Mouse (Mus musculus) neural tube, embryonic 11.5 days (tissue): ENCODE results near the gene Map3k9. TPM values are rescaled to one million over a fixed set of nuclear protein-coding genes. Genes with fewer than 3 reads are reported as not detected.

ENCODE experiments used
- ATAC-seq: fragments of 200-750 bp; cut with Nextera tagmentation; 2 replicates; pipeline ENCODE4 v1.8.0; 2017; ENCODE audit warnings: moderate number of reproducible peaks, mild to moderate bottlenecking, moderate TSS enrichment, moderate library complexity; ENCODE audit not compliant: insufficient read depth, low FRiP score, low TSS enrichment
- DNase-seq: peaks from one replicate; pipeline ENCODE4 v3.0.0-alpha.2; 2015; ENCODE audit warnings: low spot score
- H3K27ac ChIP-seq: fragments of 300-500 bp; sonication (generic); 2 replicates; pipeline ENCODE4 v1.5.1; 2014; ENCODE audit warnings: low read depth, mild to moderate bottlenecking, low read length
- H3K27me3 ChIP-seq: fragments of 300-500 bp; sonication (generic); 2 replicates; pipeline ENCODE4 v1.6.1; 2014; ENCODE audit warnings: mild to moderate bottlenecking, low read length, mixed read lengths; ENCODE audit not compliant: control insufficient read depth, insufficient read depth
- H3K36me3 ChIP-seq: fragments of 300-500 bp; sonication (generic); 2 replicates; pipeline ENCODE4 v1.6.1; 2014; ENCODE audit warnings: mild to moderate bottlenecking, low read length, moderate library complexity, mixed read lengths; ENCODE audit not compliant: control insufficient read depth, insufficient read depth
- H3K4me1 ChIP-seq: fragments of 300-500 bp; sonication (generic); 2 replicates; pipeline ENCODE4 v1.6.1; 2014; ENCODE audit warnings: low read length, mixed read lengths; ENCODE audit not compliant: control insufficient read depth, insufficient read depth
- H3K4me2 ChIP-seq: fragments of 300-500 bp; sonication (generic); 2 replicates; pipeline ENCODE4 v1.6.1; 2014; ENCODE audit warnings: low read depth, mild to moderate bottlenecking, moderate library complexity
- H3K4me3 ChIP-seq: fragments of 300-500 bp; sonication (generic); 2 replicates; pipeline ENCODE4 v1.5.1; 2014; ENCODE audit warnings: low read depth, low read length
- H3K9ac ChIP-seq: fragments of 300-500 bp; sonication (generic); 2 replicates; pipeline ENCODE4 v1.6.1; 2014; ENCODE audit warnings: mild to moderate bottlenecking, low read length
- H3K9me3 ChIP-seq: fragments of 300-500 bp; sonication (generic); 2 replicates; pipeline ENCODE4 v1.6.1; 2016; ENCODE audit warnings: low read length; ENCODE audit not compliant: control insufficient read depth
- WGBS: fragments of 180-500 bp; shearing (Covaris S2); extraction: QIAGEN DNeasy Blood & Tissue Kit; methylation state at CpG from one replicate; pipeline ENCODE4 v1.1.7; 2014; 5-methylcytosine and 5-hydroxymethylcytosine counted together
- polyA plus RNA-seq: library from polyadenylated mRNA; unstranded; fragments of >200 nt; fragmentation: Nextera tagmentation; extraction: Ambion mirVana; gene quantifications from 2 replicates; pipeline ENCODE4 v1.2.1, GENCODE M21; 2014

Gene Map3k9
- polyA plus RNA-seq, 1 experiment from 2014 or later, result 3.7 TPM

DNA sequence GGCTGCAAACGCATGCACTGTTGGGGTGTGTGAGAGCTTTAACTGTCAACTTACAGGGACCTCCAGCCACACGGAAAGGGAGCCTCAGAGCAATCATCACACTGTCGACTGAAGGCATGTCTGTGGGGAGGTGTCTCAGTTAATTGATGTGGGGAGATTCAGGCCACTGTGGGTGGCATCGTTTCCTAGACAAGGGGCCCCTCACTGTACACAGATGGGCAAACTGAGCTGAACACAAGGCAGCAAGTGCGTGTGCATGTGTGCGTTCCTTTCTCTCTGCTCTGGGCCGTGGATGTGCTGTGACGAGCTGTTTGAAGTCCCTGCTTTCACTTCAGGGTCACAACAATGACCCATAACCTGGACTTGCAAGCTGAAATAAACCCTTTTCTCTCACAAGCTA lies 29.4 kb upstream of the Map3k9 start:
- no peaks in the 10 kb centered on the region for H3K4me1 ChIP-seq
- DNase-seq (no peak), ATAC-seq (no peak)
- H3K36me3 ChIP-seq, result no peaks in the 10 kb centered on the region
- 35% methylated on average over 8 of the region's 8 CpGs for WGBS
- H3K4me3 ChIP-seq, result no peak overlapping the region
- no peak overlapping the region for H3K27ac ChIP-seq
- no peaks in the 10 kb centered on the region for H3K9me3 ChIP-seq
- H3K9ac ChIP-seq, result no peak overlapping the region
- no peaks in the 10 kb centered on the region for H3K27me3 ChIP-seq
- no peak overlapping the region for H3K4me2 ChIP-seq

- no peak overlapping the region for H3K27ac ChIP-seq
- DNase-seq, result peak; percentile 9
- 58% methylated on average over 2 of the region's 2 CpGs for WGBS
- no peak overlapping the region for H3K9ac ChIP-seq
- H3K4me1 ChIP-seq, result no peaks in the 10 kb centered on the region
- no peak overlapping the region for H3K4me3 ChIP-seq
- H3K9me3 ChIP-seq, result no peaks in the 10 kb centered on the region
- no peak overlapping the region for H3K4me2 ChIP-seq
- no peak for ATAC-seq
- H3K36me3 ChIP-seq, result no peaks in the 10 kb centered on the region
- no peaks in the 10 kb centered on the region for H3K27me3 ChIP-seq
Observed at GRCm38 (mm10) chr12:81808596-81808995, 27.6 kb upstream of the Map3k9 start.

DNA sequence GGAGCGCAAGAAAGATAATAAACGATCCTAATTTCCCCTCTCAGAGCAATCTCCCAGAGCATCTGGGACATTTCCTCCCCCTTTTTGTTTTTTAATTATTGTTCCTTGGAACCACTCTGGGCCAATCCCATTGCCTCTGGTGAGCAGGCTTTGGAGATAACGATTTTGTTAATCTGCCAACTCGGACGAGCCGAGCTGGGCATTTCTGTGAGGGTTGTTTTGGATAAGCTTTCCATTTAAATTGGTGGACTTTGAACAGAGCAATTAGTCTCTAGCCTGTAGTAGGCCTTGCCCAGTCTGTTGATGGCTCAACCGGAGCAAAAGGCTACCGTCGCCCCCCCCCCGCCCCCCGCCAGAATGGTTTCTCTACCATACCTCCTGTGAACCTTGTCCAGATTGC lies 27.0 kb upstream of the Map3k9 start:
- WGBS, result 31% methylated on average over 10 of the region's 11 CpGs
- Histone ChIP-seq H3K4me1 (no peaks in the 10 kb centered on the region), H3K4me2 (peak overlapping the region; percentile 53), H3K9me3 (no peaks in the 10 kb centered on the region), H3K36me3 (no peaks in the 10 kb centered on the region), H3K4me3 (no peak overlapping the region), H3K9ac (no peak overlapping the region), H3K27me3 (no peaks in the 10 kb centered on the region), H3K27ac (no peak overlapping the region)
- ATAC-seq (no peak), DNase-seq (peak; percentile 11)

GRCm38 (mm10) chr12:81807529-81807837 lies 26.5 kb upstream of the Map3k9 start:
- H3K27me3 ChIP-seq, result no peaks in the 10 kb centered on the region
- no peak overlapping the region for H3K27ac ChIP-seq
- peak overlapping the region; percentile 23; the same call in 1 of the 2 replicates for H3K4me3 ChIP-seq
- no peak for DNase-seq
- H3K9me3 ChIP-seq, result no peaks in the 10 kb centered on the region
- peak overlapping the region; percentile 53 for H3K4me2 ChIP-seq
- H3K9ac ChIP-seq, result no peak overlapping the region
- ATAC-seq, result no peak
- no peaks in the 10 kb centered on the region for H3K36me3 ChIP-seq
- 4% methylated on average over 7 of the region's 7 CpGs for WGBS
- H3K4me1 ChIP-seq, result no peaks in the 10 kb centered on the region

GRCm38 (mm10) chr12:81806759-81807528 lies 26.0 kb upstream of the Map3k9 start:
- H3K36me3 ChIP-seq, result no peaks in the 10 kb centered on the region
- DNase-seq (peak; percentile 47), ATAC-seq (no peak)
- no peak overlapping the region for H3K9ac ChIP-seq
- no peaks in the 10 kb centered on the region for H3K9me3 ChIP-seq
- WGBS, result 36% methylated on average over 16 of the region's 17 CpGs
- no peaks in the 10 kb centered on the region for H3K4me1 ChIP-seq
- no peaks in the 10 kb centered on the region for H3K27me3 ChIP-seq
- H3K4me3 ChIP-seq, result peak overlapping the region; percentile 23; the same call in 1 of the 2 replicates
- H3K27ac ChIP-seq, result no peak overlapping the region
- H3K4me2 ChIP-seq, result peak overlapping the region; percentile 53

DNA sequence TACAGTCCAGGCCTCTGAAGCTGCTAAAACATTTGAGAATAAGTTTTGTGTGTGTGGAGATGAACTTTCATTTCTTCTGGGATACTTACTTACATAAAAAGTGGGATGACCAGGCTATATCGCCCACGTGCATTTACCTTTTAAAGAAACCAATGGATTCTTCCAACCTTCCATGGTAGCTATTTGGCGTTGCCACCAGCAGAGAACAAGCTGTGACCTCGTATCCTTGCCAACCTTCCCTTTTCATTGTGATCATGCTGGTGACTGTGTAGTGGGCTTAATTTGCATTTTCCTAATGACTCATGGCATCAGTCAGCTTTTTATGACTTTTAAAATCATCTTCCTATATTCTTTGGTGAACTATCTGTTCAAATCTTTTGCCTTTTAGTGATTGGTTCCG lies 25.1 kb upstream of the Map3k9 start:
- WGBS, result 86% methylated on average over 5 of the region's 5 CpGs
- no peak overlapping the region for H3K4me2 ChIP-seq
- H3K27me3 ChIP-seq, result no peaks in the 10 kb centered on the region
- H3K27ac ChIP-seq, result no peak overlapping the region
- no peak overlapping the region for H3K9ac ChIP-seq
- DNase-seq, result peak; percentile 2
- no peaks in the 10 kb centered on the region for H3K4me1 ChIP-seq
- ATAC-seq, result no peak
- no peaks in the 10 kb centered on the region for H3K36me3 ChIP-seq
- no peak overlapping the region for H3K4me3 ChIP-seq
- no peaks in the 10 kb centered on the region for H3K9me3 ChIP-seq

- DNase-seq (peak; percentile 36), ATAC-seq (no peak)
- H3K9ac ChIP-seq, result no peak overlapping the region
- no peaks in the 10 kb centered on the region for H3K4me1 ChIP-seq
- H3K36me3 ChIP-seq, result no peaks in the 10 kb centered on the region
- no peaks in the 10 kb centered on the region for H3K27me3 ChIP-seq
- WGBS, result 37% methylated on average over 7 of the region's 7 CpGs
- no peak overlapping the region for H3K4me3 ChIP-seq
- no peak overlapping the region for H3K4me2 ChIP-seq
- no peak overlapping the region for H3K27ac ChIP-seq
- no peaks in the 10 kb centered on the region for H3K9me3 ChIP-seq
Observed at GRCm38 (mm10) chr12:81803803-81804202, 22.8 kb upstream of the Map3k9 start.

DNA sequence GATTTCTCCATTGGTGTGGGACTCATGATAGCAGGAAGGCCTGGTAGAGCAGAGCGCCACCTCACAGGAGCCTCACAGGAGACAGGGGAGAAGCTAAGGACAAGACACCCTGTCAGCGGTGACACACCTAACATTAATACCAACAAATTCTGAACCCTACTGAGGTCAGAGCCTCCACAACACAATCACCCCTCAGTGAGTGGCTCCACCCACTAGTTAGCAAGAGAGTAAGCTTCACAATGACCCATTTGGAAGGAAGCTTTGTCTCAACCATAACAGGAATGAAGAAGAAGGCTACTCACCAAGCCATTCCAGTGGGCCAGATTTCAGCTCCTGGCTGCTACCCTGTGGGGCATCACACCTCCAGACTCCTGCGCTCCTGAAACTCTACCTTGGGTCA lies 22.0 kb upstream of the Map3k9 start:
- Histone ChIP-seq H3K9ac (no peak overlapping the region), H3K9me3 (no peaks in the 10 kb centered on the region), H3K4me3 (no peak overlapping the region), H3K27ac (no peak overlapping the region), H3K36me3 (no peaks in the 10 kb centered on the region), H3K4me2 (no peak overlapping the region), H3K27me3 (no peaks in the 10 kb centered on the region), H3K4me1 (no peaks in the 10 kb centered on the region)
- DNase-seq, result peak; percentile 4
- ATAC-seq, result no peak
- 91% methylated on average over 3 of the region's 3 CpGs for WGBS

- H3K4me3 ChIP-seq, result no peak overlapping the region
- WGBS, result 83% methylated on average over 9 of the region's 9 CpGs
- no peak overlapping the region for H3K27ac ChIP-seq
- no peaks in the 10 kb centered on the region for H3K9me3 ChIP-seq
- no peak for DNase-seq
- no peaks in the 10 kb centered on the region for H3K36me3 ChIP-seq
- H3K27me3 ChIP-seq, result no peaks in the 10 kb centered on the region
- H3K9ac ChIP-seq, result no peak overlapping the region
- no peaks in the 10 kb centered on the region for H3K4me1 ChIP-seq
- ATAC-seq, result no peak
- H3K4me2 ChIP-seq, result no peak overlapping the region
Observed at GRCm38 (mm10) chr12:81801134-81801533, 20.2 kb upstream of the Map3k9 start.
